Mouse (Mus musculus): Measurements from ENCODE around the gene Agpat4.
"Not testable (repeated sequence)": the region's sequence is repeated elsewhere in the genome, so short reads cannot be mapped to it uniquely, and the experiment has no call there.

The Agpat4 gene

GRCm38 (mm10) chr17:12187782-12188181 is 69.3 kb downstream of the Agpat4 start:
- peak in 1 of 2 experiments; percentile 43 for DNase-seq (ENCODE audit: low spot score in 2 of 2)

GRCm38 (mm10) chr17:12195137-12195536 is 76.6 kb downstream of the Agpat4 start:
- no peak for DNase-seq (ENCODE audit: low spot score in 2 of 2)

GRCm38 (mm10) chr17:12195604-12196003 is 77.1 kb downstream of the Agpat4 start:
- no peak for DNase-seq (ENCODE audit: low spot score in 2 of 2)

- DNase-seq (ENCODE audit: low spot score in 2 of 2): no peak
Observed at GRCm38 (mm10) chr17:12199933-12200332, 81.4 kb downstream of the Agpat4 start.

- DNase-seq (ENCODE audit: low spot score in 2 of 2): no peak
Observed at GRCm38 (mm10) chr17:12201086-12201485, 82.6 kb downstream of the Agpat4 start.

GRCm38 (mm10) chr17:12203414-12203897 is 85.0 kb downstream of the Agpat4 start:
- DNase-seq (ENCODE audit: low spot score in 2 of 2): no peak

- DNase-seq (ENCODE audit: low spot score in 2 of 2): no peak
Observed at GRCm38 (mm10) chr17:12204246-12204645, 85.7 kb downstream of the Agpat4 start.

- no peak for DNase-seq (ENCODE audit: low spot score in 2 of 2)
Observed at GRCm38 (mm10) chr17:12204689-12205014, 86.1 kb downstream of the Agpat4 start.

GRCm38 (mm10) chr17:12205015-12205693 is 86.7 kb downstream of the Agpat4 start:
- DNase-seq (ENCODE audit: low spot score in 2 of 2): no peak

- DNase-seq (ENCODE audit: low spot score in 2 of 2): no peak
Observed at GRCm38 (mm10) chr17:12205694-12206075, 87.2 kb downstream of the Agpat4 start.

GRCm38 (mm10) chr17:12206248-12206647 is 87.7 kb downstream of the Agpat4 start:
- no peak for DNase-seq (ENCODE audit: low spot score in 2 of 2)

GRCm38 (mm10) chr17:12207022-12207548 is 88.6 kb downstream of the Agpat4 start:
- no peak for DNase-seq (ENCODE audit: low spot score in 2 of 2)

- no peak for DNase-seq (ENCODE audit: low spot score in 2 of 2)
Observed at GRCm38 (mm10) chr17:12209481-12209880, 91.0 kb downstream of the Agpat4 start.

- peak; percentile 85 for DNase-seq (ENCODE audit: low spot score in 2 of 2)
Observed at GRCm38 (mm10) chr17:12210544-12211132, 92.1 kb downstream of the Agpat4 start.

GRCm38 (mm10) chr17:12211890-12212289 is 93.4 kb downstream of the Agpat4 start:
- DNase-seq (ENCODE audit: low spot score in 2 of 2): peak in 1 of 2 experiments; percentile 56

GRCm38 (mm10) chr17:12212341-12212740 is 93.8 kb downstream of the Agpat4 start:
- peak in 1 of 2 experiments; percentile 62 for DNase-seq (ENCODE audit: low spot score in 2 of 2)

GRCm38 (mm10) chr17:12213430-12213829 is 94.9 kb downstream of the Agpat4 start:
- no peak for DNase-seq (ENCODE audit: low spot score in 2 of 2)

GRCm38 (mm10) chr17:12216224-12216623 is 97.7 kb downstream of the Agpat4 start:
- DNase-seq (ENCODE audit: low spot score in 2 of 2): no peak

GRCm38 (mm10) chr17:12221926-12222325 is 103.4 kb downstream of the Agpat4 start:
- DNase-seq (ENCODE audit: low spot score in 2 of 2): peak; percentile 65 to 80

GRCm38 (mm10) chr17:12223682-12224081 is 105.2 kb downstream of the Agpat4 start:
- DNase-seq (ENCODE audit: low spot score in 2 of 2): no peak

GRCm38 (mm10) chr17:12224145-12224544 is 105.6 kb downstream of the Agpat4 start:
- DNase-seq (ENCODE audit: low spot score in 2 of 2): no peak

- DNase-seq (ENCODE audit: low spot score in 2 of 2): not testable (repeated sequence)
Observed at GRCm38 (mm10) chr17:12224551-12224950, 106.0 kb downstream of the Agpat4 start.

GRCm38 (mm10) chr17:12225227-12225626 is 106.7 kb downstream of the Agpat4 start:
- DNase-seq (ENCODE audit: low spot score in 2 of 2): no peak
